Mouse (Mus musculus): Measurements from ENCODE around the gene Ccdc50. TPM values are rescaled to one million over a fixed set of nuclear protein-coding genes. Genes with fewer than 3 reads are reported as not detected.

Ccdc50 gene
- polyA plus RNA-seq, 1 experiment from 2014 or later, result 22.5 TPM

- Histone ChIP-seq H3K9ac (replicated peaks; ENCODE audit: low read depth) (no peak overlapping the region), H3K36me3 (ENCODE audit: insufficient read depth, low read length) (no peaks in the 10 kb centered on the region), H3K4me2 (replicated peaks; ENCODE audit: low read depth, low read length) (no peak overlapping the region), H3K27me3 (replicated peaks; ENCODE audit: insufficient read depth, low read length) (no peaks in the 10 kb centered on the region), H3K4me1 (ENCODE audit: insufficient read depth, low read depth, low read length) (peaks cover 3% of the 10 kb centered on the region; the same call in 1 of the 2 replicates), H3K9me3 (ENCODE audit: low read length) (no peaks in the 10 kb centered on the region), H3K27ac (ENCODE audit: low read length) (no peak overlapping the region), H3K4me3 (ENCODE audit: low read depth, low read length) (no peak overlapping the region)
- DNase-seq (ENCODE audit: low spot score), result no peak
- no peak for ATAC-seq
- TF ChIP-seq EP300 (IDR thresholded peaks at IDR 0.05), result no peak
- TF ChIP-seq CTCF (IDR thresholded peaks at IDR 0.05), result no peak
- 58% methylated on average over 4 of the region's 4 CpGs for WGBS
Observed at GRCm38 (mm10) chr16:27384893-27385603, 3.6 kb upstream of the Ccdc50 start.

DNA sequence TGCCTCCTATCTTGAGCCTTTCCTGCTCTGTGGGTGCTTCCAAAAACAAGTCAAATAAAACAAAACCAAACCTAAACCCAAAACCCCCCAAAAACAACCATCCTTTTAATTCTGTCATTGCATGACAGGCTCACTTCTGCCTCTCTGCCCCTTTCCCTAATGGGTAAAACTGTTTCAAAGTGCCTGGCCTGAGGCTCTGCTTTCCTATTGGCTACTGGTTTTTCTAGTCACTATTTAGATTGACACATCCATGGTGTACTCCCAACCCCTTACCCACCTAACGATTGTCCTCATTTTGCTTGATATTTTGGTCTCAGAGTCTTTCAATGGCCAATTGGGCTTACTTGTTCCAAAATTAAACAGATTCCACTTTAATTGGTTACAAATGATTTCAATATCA is 3.0 kb upstream of the Ccdc50 start:
- no peak overlapping the region for H3K4me3 ChIP-seq (ENCODE audit: low read depth, low read length)
- H3K27ac ChIP-seq (ENCODE audit: low read length), result no peak overlapping the region
- no peak overlapping the region for H3K9ac ChIP-seq (replicated peaks; ENCODE audit: low read depth)
- TF ChIP-seq EP300 (IDR thresholded peaks at IDR 0.05) (no peak), CTCF (IDR thresholded peaks at IDR 0.05) (no peak)
- WGBS, result 79% methylated on average over 1 of the region's 1 CpGs
- no peak overlapping the region for H3K4me2 ChIP-seq (replicated peaks; ENCODE audit: low read depth, low read length)
- no peaks in the 10 kb centered on the region for H3K9me3 ChIP-seq (ENCODE audit: low read length)
- peaks cover 3% of the 10 kb centered on the region; the same call in 1 of the 2 replicates for H3K4me1 ChIP-seq (ENCODE audit: insufficient read depth, low read depth, low read length)
- H3K36me3 ChIP-seq (ENCODE audit: insufficient read depth, low read length), result no peaks in the 10 kb centered on the region
- ATAC-seq (no peak), DNase-seq (ENCODE audit: low spot score) (no peak)
- no peaks in the 10 kb centered on the region for H3K27me3 ChIP-seq (replicated peaks; ENCODE audit: insufficient read depth, low read length)

- Histone ChIP-seq H3K27me3 (replicated peaks; ENCODE audit: insufficient read depth, low read length) (no peaks in the 10 kb centered on the region), H3K4me1 (ENCODE audit: insufficient read depth, low read depth, low read length) (peaks cover 7% of the 10 kb centered on the region; the same call in 1 of the 2 replicates), H3K9ac (replicated peaks; ENCODE audit: low read depth) (no peak overlapping the region), H3K4me2 (replicated peaks; ENCODE audit: low read depth, low read length) (no peak overlapping the region), H3K36me3 (ENCODE audit: insufficient read depth, low read length) (no peaks in the 10 kb centered on the region), H3K9me3 (ENCODE audit: low read length) (no peaks in the 10 kb centered on the region), H3K27ac (ENCODE audit: low read length) (no peak overlapping the region), H3K4me3 (ENCODE audit: low read depth, low read length) (no peak overlapping the region)
- no peak for DNase-seq (ENCODE audit: low spot score)
- ATAC-seq, result no peak
- WGBS, result 61% methylated on average over 4 of the region's 4 CpGs
- TF ChIP-seq EP300 (IDR thresholded peaks at IDR 0.05) (no peak), CTCF (IDR thresholded peaks at IDR 0.05) (no peak)
Observed at GRCm38 (mm10) chr16:27386850-27387407, 1.7 kb upstream of the Ccdc50 start.

- ATAC-seq, result no peak
Observed at GRCm38 (mm10) chr16:27387634-27388611, 746 bp upstream of the Ccdc50 start.

DNA sequence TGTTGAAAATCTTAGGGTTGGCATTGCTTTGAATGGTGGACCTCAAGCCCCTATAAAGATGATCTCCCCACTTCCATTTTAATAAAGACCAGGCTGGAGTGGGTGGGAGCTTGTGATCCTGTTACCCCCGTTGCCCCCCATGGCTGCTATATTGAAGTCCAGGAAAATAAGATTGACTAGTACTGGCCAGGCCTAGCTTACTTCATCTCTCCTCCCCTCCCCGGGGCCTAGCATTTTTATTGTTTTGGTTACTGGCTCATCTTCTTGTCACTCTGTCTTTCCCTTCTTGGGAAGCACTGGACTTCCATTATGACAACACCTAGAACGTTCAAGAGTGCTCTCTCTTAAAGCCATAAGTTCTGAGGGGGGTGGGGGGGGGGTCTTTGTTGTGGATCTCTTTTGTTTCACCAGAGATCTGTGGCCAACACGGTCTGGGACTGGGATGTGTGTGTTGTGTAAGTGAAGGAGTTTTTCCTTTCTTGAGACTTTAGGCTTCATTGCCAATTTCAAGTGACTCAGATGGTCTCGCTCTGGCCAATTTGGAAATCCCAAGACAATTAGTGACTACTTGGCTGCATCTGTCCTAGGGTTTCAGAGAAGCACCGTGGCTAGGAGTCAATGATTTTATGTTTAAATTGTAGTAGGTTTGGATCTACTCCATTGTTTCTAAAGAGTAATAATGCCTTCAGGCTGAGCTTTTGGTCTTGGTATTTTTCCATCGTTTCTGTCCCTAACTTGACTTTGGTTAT is 1.0 kb downstream of the Ccdc50 start:
- DNase-seq (ENCODE audit: low spot score) (peak; percentile 68), ATAC-seq (no peak)
- Histone ChIP-seq H3K4me2 (replicated peaks; ENCODE audit: low read depth, low read length) (peak overlapping the region; percentile 65), H3K9ac (replicated peaks; ENCODE audit: low read depth) (peak overlapping the region; percentile 94), H3K4me3 (ENCODE audit: low read depth, low read length) (peak overlapping the region; percentile 81), H3K4me1 (ENCODE audit: insufficient read depth, low read depth, low read length) (peaks cover 7% of the 10 kb centered on the region; the same call in 1 of the 2 replicates), H3K27me3 (replicated peaks; ENCODE audit: insufficient read depth, low read length) (no peaks in the 10 kb centered on the region), H3K27ac (ENCODE audit: low read length) (peak overlapping the region; percentile 94), H3K9me3 (ENCODE audit: low read length) (no peaks in the 10 kb centered on the region), H3K36me3 (ENCODE audit: insufficient read depth, low read length) (no peaks in the 10 kb centered on the region)
- WGBS, result 26% methylated on average over 7 of the region's 7 CpGs
- no peak for TF ChIP-seq EP300 (IDR thresholded peaks at IDR 0.05)
- TF ChIP-seq CTCF (IDR thresholded peaks at IDR 0.05), result no peak

More at GRCm38 (mm10) chr16:27387634-27388611, 746 bp upstream of the Ccdc50 start:
- peak; percentile 37 for DNase-seq (ENCODE audit: low spot score)
- Histone ChIP-seq H3K27ac (ENCODE audit: low read length) (peak overlapping the region; percentile 94), H3K4me1 (ENCODE audit: insufficient read depth, low read depth, low read length) (peaks cover 7% of the 10 kb centered on the region; the same call in 1 of the 2 replicates), H3K4me2 (replicated peaks; ENCODE audit: low read depth, low read length) (peak overlapping the region; percentile 65; the same call in 1 of the 2 replicates), H3K9me3 (ENCODE audit: low read length) (no peaks in the 10 kb centered on the region), H3K4me3 (ENCODE audit: low read depth, low read length) (peak overlapping the region; percentile 81), H3K27me3 (replicated peaks; ENCODE audit: insufficient read depth, low read length) (no peaks in the 10 kb centered on the region), H3K36me3 (ENCODE audit: insufficient read depth, low read length) (no peaks in the 10 kb centered on the region), H3K9ac (replicated peaks; ENCODE audit: low read depth) (no peak overlapping the region)
- WGBS, result 26% methylated on average over 12 of the region's 12 CpGs
- TF ChIP-seq CTCF (IDR thresholded peaks at IDR 0.05) (no peak), EP300 (IDR thresholded peaks at IDR 0.05) (no peak)
